Mouse (Mus musculus) liver, adult 2 months (tissue): ENCODE data around the gene Sorcs1. TPM values are rescaled to one million over a fixed set of nuclear protein-coding genes. Genes with fewer than 3 reads are reported as not detected.

ENCODE experiments used
- DNase-seq: peaks from one replicate; pipeline ENCODE4 v3.0.0-alpha.2; 2011; ENCODE audit warnings: low read depth, low spot score; ENCODE audit errors: extremely low read depth
- H3K27ac ChIP-seq: fragments of 200-500 bp; replicated peaks from 2 replicates; pipeline ENCODE4 v1.5.1; 2012; ENCODE audit warnings: low read depth, mild to moderate bottlenecking, control low read depth, inconsistent platforms, low read length; ENCODE audit not compliant: insufficient read depth
- H3K27me3 ChIP-seq: fragments of 200-500 bp; 2 replicates; pipeline ENCODE4 v1.6.1; 2012; ENCODE audit warnings: mild to moderate bottlenecking, moderate library complexity, low read length, inconsistent platforms; ENCODE audit not compliant: control insufficient read depth, insufficient read depth
- H3K36me3 ChIP-seq: fragments of 200-500 bp; 2 replicates; pipeline ENCODE4 v1.6.1; 2012; ENCODE audit warnings: low read length, inconsistent platforms; ENCODE audit not compliant: control insufficient read depth, insufficient read depth
- H3K4me1 ChIP-seq: fragments of 200-500 bp; 2 replicates; pipeline ENCODE4 v1.6.1; 2011; ENCODE audit warnings: low read length; ENCODE audit not compliant: control insufficient read depth, insufficient read depth
- H3K4me3 ChIP-seq: fragments of 200-500 bp; 2 replicates; pipeline ENCODE4 v1.5.1; 2011; ENCODE audit warnings: low read depth, mild to moderate bottlenecking, control low read depth, low read length, moderate library complexity; ENCODE audit not compliant: insufficient read depth
- H3K79me2 ChIP-seq: fragments of 200-500 bp; 2 replicates; pipeline ENCODE4 v1.6.1; 2012; ENCODE audit warnings: inconsistent platforms, mild to moderate bottlenecking, low read length, moderate library complexity; ENCODE audit not compliant: control insufficient read depth, insufficient read depth
- H3K9ac ChIP-seq: fragments of 200-500 bp; 2 replicates; pipeline ENCODE4 v1.6.1; 2012; ENCODE audit warnings: low read depth, mild to moderate bottlenecking, control low read depth, inconsistent platforms, low read length
- CTCF ChIP-seq: fragments of 200-500 bp; IDR thresholded peaks from 2 replicates; pipeline ENCODE4 v1.5.1; 2011; ENCODE audit warnings: low read depth, low read length, control low read depth
- POLR2A ChIP-seq: fragments of 200-500 bp; IDR thresholded peaks from 2 replicates; pipeline ENCODE4 v1.6.1; 2011; ENCODE audit warnings: low read length, control low read depth; ENCODE audit not compliant: insufficient read depth; ENCODE audit errors: extremely low read depth
- WGBS: fragments of 180-500 bp; shearing (Covaris S2); methylation state at CpG from one replicate; pipeline ENCODE4 v1.1.7; 2018; 5-methylcytosine and 5-hydroxymethylcytosine counted together
- polyA plus RNA-seq: library from polyadenylated mRNA; depleted of rRNA; stranded (reverse); fragments of >200 nt; gene quantifications from 2 replicates; pipeline ENCODE4 v1.2.3, GENCODE M21; 2012
- total RNA-seq: library from RNA; depleted of rRNA; stranded (reverse); fragments of >200 nt; gene quantifications from 2 replicates; pipeline ENCODE4 v1.2.3, GENCODE M21; 2014

Gene Sorcs1
- total and polyA plus RNA-seq, 2 experiments, result not detected

- H3K79me2 ChIP-seq, result no peaks in the 10 kb centered on the region
- WGBS, result 89% methylated on average over 5 of the region's 5 CpGs
- no peaks in the 10 kb centered on the region for H3K4me1 ChIP-seq
- no peak for DNase-seq
- H3K27me3 ChIP-seq, result no peaks in the 10 kb centered on the region
- H3K27ac ChIP-seq, result no peak overlapping the region
- H3K9ac ChIP-seq, result no peak overlapping the region
- no peak for TF ChIP-seq POLR2A
- no peak for TF ChIP-seq CTCF
- no peaks in the 10 kb centered on the region for H3K36me3 ChIP-seq
- H3K4me3 ChIP-seq, result no peak overlapping the region
Observed at GRCm38 (mm10) chr19:50486345-50486744, 192.1 kb downstream of the Sorcs1 start.

GRCm38 (mm10) chr19:50476774-50477173 is 201.7 kb downstream of the Sorcs1 start:
- Histone ChIP-seq H3K27ac (no peak overlapping the region), H3K79me2 (no peaks in the 10 kb centered on the region), H3K36me3 (no peaks in the 10 kb centered on the region), H3K27me3 (no peaks in the 10 kb centered on the region), H3K4me1 (no peaks in the 10 kb centered on the region), H3K9ac (no peak overlapping the region), H3K4me3 (no peak overlapping the region)
- no peak for TF ChIP-seq CTCF
- TF ChIP-seq POLR2A, result no peak
- no peak for DNase-seq
- WGBS, result 53% methylated on average over 6 of the region's 6 CpGs

DNA sequence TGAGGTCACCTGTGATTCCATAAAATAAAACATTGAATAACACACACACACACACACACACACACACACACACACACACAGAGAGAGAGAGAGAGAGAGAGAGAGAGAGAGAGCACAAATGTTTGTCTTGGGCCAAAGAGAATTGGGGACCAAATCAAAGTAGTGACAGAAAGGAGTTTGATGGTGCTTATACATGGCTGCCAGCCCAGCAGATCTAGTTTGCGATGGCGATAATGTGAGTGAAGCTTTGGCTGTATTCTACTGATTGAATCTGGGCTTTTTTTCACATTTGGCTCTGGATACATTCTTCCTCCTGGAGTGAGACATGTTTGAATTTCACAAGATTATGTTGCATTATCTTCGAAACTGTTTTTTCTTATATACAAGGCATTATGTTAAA is 209.9 kb downstream of the Sorcs1 start:
- Histone ChIP-seq H3K4me3 (no peak overlapping the region), H3K9ac (no peak overlapping the region), H3K36me3 (no peaks in the 10 kb centered on the region), H3K79me2 (no peaks in the 10 kb centered on the region), H3K27me3 (no peaks in the 10 kb centered on the region), H3K27ac (no peak overlapping the region), H3K4me1 (no peaks in the 10 kb centered on the region)
- WGBS, result 89% methylated on average over 3 of the region's 3 CpGs
- no peak for TF ChIP-seq POLR2A
- TF ChIP-seq CTCF, result no peak
- DNase-seq, result no peak

DNA sequence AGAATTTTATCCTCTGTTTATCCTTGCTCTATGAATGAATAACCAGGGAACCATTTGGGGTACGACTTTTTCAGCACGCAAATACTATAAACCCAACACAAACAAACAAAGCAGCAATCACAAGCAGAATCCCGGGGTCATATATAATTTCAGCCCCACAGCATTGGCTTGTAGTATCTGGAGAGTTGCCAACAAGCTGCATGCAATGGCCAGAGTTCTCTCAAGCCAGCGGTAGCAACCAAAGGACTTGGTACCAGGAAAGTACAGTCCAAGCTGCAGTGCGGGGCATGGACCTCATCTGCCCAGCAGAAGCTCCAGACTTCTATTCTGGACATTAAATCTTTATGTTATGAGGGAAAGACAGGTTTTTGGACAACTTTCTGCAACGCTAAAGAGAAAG is 213.6 kb downstream of the Sorcs1 start:
- no peak for DNase-seq
- no peak for TF ChIP-seq POLR2A
- TF ChIP-seq CTCF, result no peak
- 62% methylated on average over 6 of the region's 6 CpGs for WGBS

DNA sequence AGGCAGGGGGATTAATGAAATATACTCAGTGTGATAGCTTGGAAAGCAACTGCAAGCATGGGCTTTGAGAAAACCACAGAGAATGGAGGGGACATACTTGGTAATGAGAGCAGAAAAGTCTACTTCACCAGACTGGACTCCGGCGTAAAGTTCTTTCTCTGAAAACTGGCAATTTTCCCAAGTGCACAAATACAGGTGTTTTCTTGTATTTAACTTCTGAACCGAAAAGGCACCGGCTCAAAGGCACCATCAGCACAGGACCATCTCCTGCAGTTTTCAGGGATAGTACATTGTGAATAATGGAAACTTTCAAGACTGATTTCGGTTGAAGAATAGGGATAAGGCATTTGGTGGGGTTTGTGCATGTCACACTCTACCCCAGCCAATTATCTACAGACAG is 219.9 kb downstream of the Sorcs1 start:
- TF ChIP-seq CTCF, result no peak
- Histone ChIP-seq H3K4me3 (no peak overlapping the region), H3K27ac (no peak overlapping the region), H3K9ac (no peak overlapping the region), H3K27me3 (no peaks in the 10 kb centered on the region), H3K79me2 (no peaks in the 10 kb centered on the region), H3K4me1 (no peaks in the 10 kb centered on the region), H3K36me3 (no peaks in the 10 kb centered on the region)
- 92% methylated on average over 5 of the region's 5 CpGs for WGBS
- no peak for DNase-seq

More for the DNA sequence above, 213.6 kb downstream of the Sorcs1 start:
- Histone ChIP-seq H3K36me3 (no peaks in the 10 kb centered on the region), H3K79me2 (no peaks in the 10 kb centered on the region), H3K4me3 (no peak overlapping the region), H3K27me3 (no peaks in the 10 kb centered on the region), H3K27ac (no peak overlapping the region), H3K9ac (no peak overlapping the region), H3K4me1 (no peaks in the 10 kb centered on the region)

DNA sequence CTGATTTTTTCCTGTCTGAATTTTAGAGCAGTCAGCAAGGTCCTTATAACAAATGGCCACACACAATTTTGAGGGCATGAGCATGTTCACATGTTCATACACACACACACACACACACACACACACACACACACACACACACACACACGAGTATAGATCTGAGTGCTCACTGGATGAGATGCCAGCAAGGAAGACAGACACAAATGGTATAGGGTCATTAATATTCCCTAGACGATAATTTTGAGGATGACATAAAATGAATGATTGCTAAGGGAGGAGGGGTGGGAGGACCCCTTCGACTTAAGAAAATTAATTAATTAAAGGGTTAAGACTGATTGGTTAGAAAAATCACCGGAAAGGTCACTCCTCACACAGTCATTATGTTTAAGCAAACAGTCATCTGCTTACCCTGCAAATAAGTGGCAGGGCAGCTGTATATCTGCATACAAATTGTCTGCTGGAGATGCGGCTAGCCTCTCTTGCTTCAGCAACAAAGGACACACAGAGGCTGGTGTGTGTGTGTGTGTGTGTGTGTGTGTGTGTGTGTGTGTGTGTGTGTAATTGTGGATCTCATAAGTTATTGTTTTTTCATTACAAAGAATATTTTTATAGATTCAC is 221.1 kb downstream of the Sorcs1 start:
- Histone ChIP-seq H3K4me1 (no peaks in the 10 kb centered on the region), H3K27ac (no peak overlapping the region), H3K36me3 (no peaks in the 10 kb centered on the region), H3K4me3 (no peak overlapping the region), H3K27me3 (no peaks in the 10 kb centered on the region), H3K9ac (no peak overlapping the region), H3K79me2 (no peaks in the 10 kb centered on the region)
- TF ChIP-seq POLR2A (no peak), CTCF (no peak)
- 30% methylated on average over 5 of the region's 5 CpGs for WGBS
- DNase-seq, result no peak
